Mouse (Mus musculus) left cerebral cortex, postnatal 25 days (tissue): Measurements from ENCODE around the gene Sp1. TPM values are rescaled to one million over a fixed set of nuclear protein-coding genes. Genes with fewer than 3 reads are reported as not detected.
A peak's percentile ranks its signal among the peaks of the same experiment; 100 is the strongest.

Source experiments
- DNase-seq, 2 experiments: peaks; one replicate each; pipeline ENCODE4 v3.0.0; 2022; ENCODE audit warnings: low spot score in 2 of 2, mixed read lengths in 1 of 2
- intact Hi-C: fragments of 180-260 bp; cut with DNase I; formaldehyde crosslinking; loops from one replicate; pipeline ENCODE4 v1.15.1; 2025
- total RNA-seq, 2 experiments: library from RNA; stranded (reverse); gene quantifications; 2 replicates each; pipeline ENCODE4 v1.2.3; 2021

The Sp1 gene
- total RNA-seq, 2 experiments from 2014 or later, result 24.3 to 27.0 TPM

DNA sequence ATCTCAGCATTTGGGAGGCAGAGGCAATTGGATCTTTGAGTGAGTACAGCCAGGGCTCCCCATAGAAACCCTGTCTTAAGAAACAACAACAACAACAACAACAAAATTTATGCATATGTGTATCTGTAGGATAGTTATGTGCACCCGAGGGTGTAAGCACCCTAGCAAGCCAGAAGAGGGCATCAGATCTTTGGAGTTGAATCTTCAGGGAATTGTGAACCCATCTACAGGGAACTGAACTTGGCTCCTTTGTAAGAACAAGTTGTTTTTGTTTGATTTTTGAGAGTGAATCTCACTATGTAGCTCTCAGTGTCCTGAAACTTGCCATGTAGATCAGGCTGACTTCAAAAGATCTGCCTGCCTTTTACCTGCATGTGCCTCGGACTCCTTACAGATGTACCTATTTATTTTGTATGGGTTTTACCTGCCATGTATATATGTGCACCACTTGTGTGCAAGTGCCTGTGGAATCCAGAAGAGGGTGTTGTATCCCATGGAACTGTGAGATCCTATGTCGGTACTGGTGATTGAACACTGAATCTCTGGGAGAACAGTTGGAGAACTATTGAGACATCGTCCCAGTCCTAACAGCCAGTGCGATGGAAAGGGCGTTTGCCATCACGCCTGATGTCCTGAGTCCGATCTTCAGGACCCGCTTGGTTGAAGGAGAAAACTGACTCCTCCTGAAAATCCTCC is 62.9 kb downstream of the Sp1 start:
- no peak for DNase-seq
- intact Hi-C loops, result no loop called here

DNA sequence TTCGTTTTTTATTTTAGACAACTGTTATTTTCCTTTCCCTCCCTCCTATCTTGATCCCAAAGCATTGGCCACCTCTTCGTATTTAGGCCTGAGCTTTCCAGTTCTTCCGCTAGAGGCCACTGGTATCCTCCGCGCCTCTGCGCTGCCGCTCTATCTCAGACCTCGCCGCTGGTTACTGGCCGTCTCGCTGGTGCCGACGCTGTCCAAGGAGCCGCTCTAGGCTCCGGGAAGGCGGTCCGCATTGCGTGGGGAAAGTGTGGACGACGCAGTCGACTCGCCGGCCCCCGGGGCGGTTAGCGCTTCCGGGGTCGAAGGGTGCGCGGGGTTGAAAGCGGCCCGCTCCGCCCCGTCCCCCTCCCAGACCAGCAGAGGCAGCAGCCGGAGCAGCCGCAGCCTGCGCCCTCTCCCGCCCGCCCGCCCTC is 64.3 kb downstream of the Sp1 start, which contains the start of gene Pcbp2:
Pcbp2 (plus strand) TSS at position 357 of the 422 bp plus-strand sequence.
- intact Hi-C loops, result no loop called here
- DNase-seq, result peak; percentile 94 to 99

DNA sequence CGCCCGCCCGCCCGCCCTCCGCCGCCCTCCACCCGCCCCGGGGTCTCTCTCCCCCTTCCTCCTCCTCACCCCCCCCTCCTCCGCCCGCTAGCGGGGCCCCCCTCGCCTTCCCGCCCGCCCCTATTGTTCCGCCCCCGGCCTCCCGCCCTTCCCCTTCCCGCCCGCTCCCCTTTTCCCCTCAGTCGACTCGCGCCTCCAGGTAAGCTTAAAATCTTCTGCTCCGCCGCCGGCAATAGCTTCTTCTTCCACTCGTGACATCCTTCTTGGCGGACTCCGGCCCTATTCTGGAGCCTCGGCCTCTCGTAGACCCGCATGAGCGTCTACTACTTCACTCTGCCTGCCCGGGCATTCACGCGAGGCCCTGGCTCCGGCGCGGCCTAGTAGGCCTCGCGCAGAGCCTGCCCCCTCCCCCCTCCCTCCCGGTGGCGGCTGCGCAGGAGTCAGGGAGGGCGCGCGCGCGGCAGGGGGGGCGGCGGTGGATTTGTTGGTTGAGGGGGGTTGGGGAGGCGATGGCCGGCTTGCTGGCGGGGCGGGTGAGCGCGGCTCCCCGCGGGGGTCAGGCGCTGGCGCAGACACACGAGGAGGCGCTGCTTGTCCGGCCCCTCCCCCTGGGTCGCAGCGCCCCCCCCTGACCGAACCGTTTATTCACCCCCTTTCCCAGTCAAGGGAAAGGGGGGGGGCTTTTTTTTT is 64.8 kb downstream of the Sp1 start:
- intact Hi-C loops, result loop anchor here (1.0 kb wide), 1 partner anchor 48 kb away; the partner anchor contains the start of gene Tarbp2

GRCm38 (mm10) chr15:102471295-102471645 is 65.3 kb downstream of the Sp1 start:
- DNase-seq, result no peak
- intact Hi-C loops, result loop anchor here (1.0 kb wide), 1 partner anchor 47 kb away; the partner anchor contains the start of gene Tarbp2

More for the DNA sequence above, 64.8 kb downstream of the Sp1 start:
- peak; percentile 79 to 80 for DNase-seq

DNA sequence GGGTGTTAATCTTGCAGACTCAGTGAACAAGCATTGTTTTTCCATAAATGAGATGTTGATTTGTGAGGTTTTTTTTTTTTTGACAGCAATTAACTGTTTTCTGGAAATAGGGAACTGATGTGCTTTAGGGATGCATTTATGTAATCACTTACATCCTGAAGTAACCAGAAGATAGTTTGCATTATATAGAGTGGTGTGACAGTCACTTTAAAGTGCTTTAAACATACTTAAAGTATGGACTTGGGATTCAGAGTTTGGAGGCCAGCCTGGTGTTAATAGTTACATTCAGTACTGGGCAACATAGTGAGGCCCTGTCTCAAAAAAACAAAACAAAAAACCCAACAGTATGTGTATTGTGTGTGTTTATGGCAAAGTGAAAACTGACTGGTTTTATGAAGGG is 65.8 kb downstream of the Sp1 start:
- intact Hi-C loops, result loop anchor here (1.0 kb wide), 1 partner anchor 47 kb away; the partner anchor contains the start of gene Tarbp2
- DNase-seq, result no peak

DNA sequence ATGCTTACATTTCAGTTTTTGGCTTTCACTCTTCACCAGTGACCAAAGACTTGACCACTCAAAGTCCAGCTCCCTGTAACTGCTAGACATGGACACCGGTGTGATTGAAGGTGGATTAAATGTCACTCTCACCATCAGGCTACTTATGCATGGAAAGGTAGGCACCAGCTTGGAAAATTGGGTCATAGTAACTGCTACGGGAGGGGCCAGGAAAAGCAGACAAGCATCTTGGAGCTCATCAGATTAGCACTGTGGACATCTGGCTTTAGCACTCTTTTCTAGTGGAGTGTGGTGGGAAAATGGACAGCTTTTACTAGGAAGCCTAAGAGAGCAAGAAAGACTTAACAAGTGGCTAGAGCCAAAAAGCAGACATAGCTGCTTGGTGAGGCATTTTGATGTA is 67.3 kb downstream of the Sp1 start:
- no peak for DNase-seq
- intact Hi-C loops, result no loop called here

- no peak for DNase-seq
- intact Hi-C loops, result loop anchor here (2.0 kb wide), 1 partner anchor 14 kb away; no protein-coding TSS in a partner anchor
Measured at GRCm38 (mm10) chr15:102474520-102474919, 68.6 kb downstream of the Sp1 start.

DNA sequence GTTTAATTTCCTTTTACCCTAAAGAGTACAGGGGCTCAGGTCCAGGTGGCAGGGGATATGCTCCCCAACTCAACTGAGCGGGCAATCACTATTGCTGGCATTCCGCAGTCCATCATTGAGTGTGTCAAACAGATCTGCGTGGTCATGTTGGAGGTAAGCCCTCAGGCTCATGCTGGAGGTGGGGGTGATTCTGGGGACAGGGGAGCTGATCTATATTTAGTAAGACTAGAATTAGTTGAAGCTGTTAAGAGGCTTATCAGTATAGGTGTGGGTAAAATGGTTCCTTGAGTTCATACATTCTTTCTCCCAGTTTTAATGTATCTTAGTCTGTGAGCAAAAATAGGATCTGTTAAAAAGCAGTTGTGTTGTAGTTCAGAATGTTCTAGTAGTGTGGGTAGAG is 77.2 kb downstream of the Sp1 start:
- intact Hi-C loops, result no loop called here
- DNase-seq, result no peak

- DNase-seq, result no peak
- intact Hi-C loops, result no loop called here
Measured at GRCm38 (mm10) chr15:102485853-102486252, 79.9 kb downstream of the Sp1 start.

Other genes starting within 250 kb of the Sp1 start
- gene Zfp740, start 202.9 kb upstream of the Sp1 start, total RNA-seq, result 10 to 100 TPM; 58.5 to 64.9 TPM
- gene Csad, start 201.4 kb upstream of the Sp1 start, total RNA-seq, result 10 to 100 TPM; 28.4 to 32.1 TPM
- 1 to 10 TPM; 1.0 to 1.7 TPM for gene Itgb7, start 174.2 kb upstream of the Sp1 start, total RNA-seq
- gene Rarg, start 148.6 kb upstream of the Sp1 start, total RNA-seq, result 10 to 100 TPM; 12.7 to 15.4 TPM
- not detected for gene Gm9918, start 135.6 kb upstream of the Sp1 start, total RNA-seq
- 10 to 100 TPM; 42.1 to 43.9 TPM for gene Mfsd5, start 126.7 kb upstream of the Sp1 start, total RNA-seq
- gene Espl1, start 109.9 kb upstream of the Sp1 start, total RNA-seq, result under 1 TPM; 0.60 to 0.76 TPM
- 100 to 1,000 TPM; 365 to 396 TPM for gene Pfdn5, start 80.0 kb upstream of the Sp1 start, total RNA-seq
- gene Myg1, start 74.4 kb upstream of the Sp1 start, total RNA-seq, result 10 to 100 TPM; 54.8 to 57.2 TPM
- 10 to 100 TPM; 14.0 to 16.6 TPM for gene Aaas, start 55.4 kb upstream of the Sp1 start, total RNA-seq
- under 1 TPM; 0.41 to 0.66 TPM for gene Sp7, start 39.0 kb upstream of the Sp1 start, total RNA-seq
- gene Amhr2, start 39.2 kb downstream of the Sp1 start, total RNA-seq, result 1 to 10 TPM in 1 of 2 experiments, under 1 TPM in 1; 0.62 to 2.4 TPM
- gene Prr13, start 52.9 kb downstream of the Sp1 start, total RNA-seq, result 10 to 100 TPM; 35.8 to 42.0 TPM
- gene Pcbp2, start 64.4 kb downstream of the Sp1 start, total RNA-seq, result 100 to 1,000 TPM; 464 to 469 TPM
- not detected for gene Gm10337, start 97.6 kb downstream of the Sp1 start, total RNA-seq
- gene Map3k12, start 110.9 kb downstream of the Sp1 start, total RNA-seq, result 10 to 100 TPM; 93.6 to 96.2 TPM
- gene Tarbp2, start 112.0 kb downstream of the Sp1 start, total RNA-seq, result 10 to 100 TPM; 26.9 to 28.8 TPM
- 1 to 10 TPM; 2.6 to 2.7 TPM for gene Npff, start 118.8 kb downstream of the Sp1 start, total RNA-seq
- gene Gm28047, start 218.9 kb downstream of the Sp1 start, total RNA-seq, result 1 to 10 TPM in 1 of 2 experiments, under 1 TPM in 1; 0.57 to 1.8 TPM
- 10 to 100 TPM; 30.9 to 36.8 TPM for gene Atf7, start 219.3 kb downstream of the Sp1 start, total RNA-seq